Mouse (Mus musculus) inflammation-experienced regulatory T-cells, adult 6 months (primary cell): ENCODE measurements around the gene Pigv. TPM values are rescaled to one million over a fixed set of nuclear protein-coding genes. Genes with fewer than 3 reads are reported as not detected.

Source experiments
- ATAC-seq: one replicate; pipeline ENCODE4 v1.8.0; 2017
- polyA plus RNA-seq, 3 experiments: library from polyadenylated mRNA; unstranded; fragments of 100-300 nt; shearing (Covaris generic); gene quantifications; one replicate each; pipeline ENCODE4 v1.2.1; 2017

The Pigv gene
- polyA plus RNA-seq, 3 experiments from 2014 or later: 10.3 to 13.8 (median 11.3) TPM

DNA sequence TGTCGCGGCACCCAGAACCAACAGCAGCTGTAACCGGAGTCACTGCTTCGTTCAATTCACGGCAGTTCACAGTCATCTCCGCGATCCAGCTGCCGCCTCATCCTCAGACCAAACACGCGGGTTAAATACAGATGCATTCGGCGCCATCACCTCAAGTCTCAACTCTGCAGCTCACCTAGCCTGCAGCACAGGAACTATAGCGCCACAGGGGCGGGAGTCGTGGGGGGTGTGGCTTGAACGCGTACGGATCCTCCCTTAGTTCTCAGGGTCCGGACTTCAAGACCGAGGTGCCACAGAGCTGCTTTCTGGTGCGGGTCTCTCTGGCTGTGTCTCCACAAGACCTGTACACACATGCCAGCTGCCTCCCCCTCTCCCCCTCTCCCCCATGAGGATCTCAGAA is 26.8 kb downstream of the Pigv start:
- ATAC-seq: no peak

DNA sequence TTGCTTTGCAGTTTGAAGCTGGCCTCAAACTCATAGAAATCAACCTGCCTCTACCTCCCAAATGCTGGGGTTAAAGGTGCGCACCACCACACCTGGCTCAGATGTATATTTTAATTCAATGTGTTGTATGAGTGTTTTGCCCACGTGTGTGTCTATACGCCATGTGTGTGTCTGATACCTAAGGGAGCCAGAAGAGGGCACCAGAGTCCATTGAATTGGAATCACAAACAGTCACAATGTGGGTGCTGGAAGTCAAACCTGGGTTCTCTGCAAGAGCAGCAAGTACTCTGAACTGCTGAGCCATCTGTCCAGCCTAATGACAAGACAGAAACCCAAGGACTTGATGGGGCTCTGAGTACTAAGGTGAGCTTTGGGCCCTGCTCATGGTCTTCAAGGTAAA is 27.3 kb downstream of the Pigv start:
- ATAC-seq: no peak

DNA sequence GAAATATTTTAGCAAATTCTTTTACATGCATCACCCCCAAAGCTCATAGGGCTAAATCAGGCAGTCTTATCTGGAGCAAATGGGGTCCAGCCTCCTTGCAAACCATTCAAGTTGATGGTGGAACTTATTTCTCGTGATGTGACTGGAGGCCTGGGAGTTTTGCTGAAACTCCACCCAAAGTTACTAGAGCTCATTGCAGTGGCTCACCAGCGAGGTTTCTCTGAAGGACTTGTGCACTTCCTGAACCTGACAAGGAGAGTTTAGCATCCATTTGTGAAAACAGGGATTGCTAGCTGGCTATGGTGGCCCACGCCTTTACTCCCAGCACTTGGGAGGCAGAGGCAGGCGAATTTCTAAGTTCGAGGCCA is 38.4 kb downstream of the Pigv start:
- ATAC-seq: no peak

DNA sequence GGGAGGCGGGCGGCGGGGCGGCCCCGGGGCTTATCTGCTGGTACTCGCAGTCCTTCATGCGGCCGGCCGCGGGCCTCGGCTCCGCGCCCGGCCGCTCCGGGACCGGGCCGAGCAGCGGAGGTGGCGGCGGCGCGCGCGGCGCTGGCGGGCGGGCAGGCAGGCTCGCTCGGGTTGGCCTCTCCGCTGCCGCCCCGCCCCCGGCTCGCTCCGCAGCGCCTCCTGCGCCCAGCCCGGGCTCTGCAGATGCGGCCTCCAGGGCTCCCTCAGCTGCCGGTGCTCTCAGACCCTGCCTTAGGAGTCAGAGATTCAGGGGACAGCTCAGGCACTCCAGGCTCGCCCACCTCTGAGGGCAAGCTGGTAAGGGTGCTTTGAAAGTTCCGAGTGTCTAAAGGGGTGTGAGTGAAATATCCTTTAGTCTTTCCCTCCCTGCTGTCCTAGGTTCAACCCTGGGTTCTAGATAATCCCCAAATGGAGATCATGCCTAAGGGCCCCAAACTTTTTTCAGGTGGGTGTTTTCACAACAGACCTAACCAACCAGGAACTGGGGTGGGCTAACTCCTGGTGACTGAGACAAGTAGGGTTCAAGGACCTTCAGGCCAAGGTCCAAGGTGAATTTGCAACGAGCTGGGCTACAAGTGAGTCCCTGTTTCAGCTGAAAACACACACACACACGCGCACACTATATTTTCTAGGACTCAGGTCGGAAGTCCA is 39.0 kb downstream of the Pigv start:
- ATAC-seq: peak; percentile 74

DNA sequence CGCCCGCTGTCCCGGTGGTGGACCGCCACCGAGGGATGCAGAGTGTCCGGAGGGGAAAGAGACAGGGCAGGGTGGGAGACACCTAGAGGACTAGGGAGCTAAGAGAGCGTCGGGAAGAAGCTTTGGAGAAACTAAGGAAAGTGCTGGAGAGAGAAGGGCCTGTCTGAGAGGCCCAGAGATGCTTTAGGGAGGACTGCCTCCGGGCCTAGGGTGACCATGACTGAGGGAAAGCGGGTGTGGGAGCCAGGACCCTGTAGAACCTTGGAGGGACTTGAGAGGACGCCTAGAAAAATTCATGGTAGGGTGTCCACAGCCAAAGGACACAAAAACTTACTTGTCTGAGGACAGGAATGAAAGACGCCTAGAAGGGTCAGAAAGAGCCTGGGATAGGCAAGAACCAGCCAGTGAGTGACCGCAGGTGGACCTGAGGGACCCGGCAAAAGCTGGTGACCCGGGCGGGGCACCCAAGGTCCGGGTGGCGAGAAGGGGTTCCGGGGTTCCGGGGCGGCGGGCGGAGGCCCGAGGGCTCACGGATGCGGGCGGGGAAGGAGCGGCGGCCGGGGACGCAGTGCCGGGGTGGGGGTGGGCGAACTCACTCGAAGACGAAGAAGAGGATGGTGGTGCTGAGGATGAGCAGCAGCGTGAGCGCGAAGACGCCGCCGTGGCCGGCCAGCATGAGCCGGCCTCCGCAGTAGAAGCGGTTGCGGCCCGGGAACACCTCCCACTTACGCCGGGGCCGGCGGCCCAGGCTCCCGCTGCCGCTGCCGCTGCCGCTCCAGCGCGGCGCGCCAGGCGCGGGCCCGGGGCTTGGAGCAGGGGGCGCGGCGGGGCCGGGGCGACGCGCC is 39.7 kb downstream of the Pigv start:
- ATAC-seq: peak; percentile 23

DNA sequence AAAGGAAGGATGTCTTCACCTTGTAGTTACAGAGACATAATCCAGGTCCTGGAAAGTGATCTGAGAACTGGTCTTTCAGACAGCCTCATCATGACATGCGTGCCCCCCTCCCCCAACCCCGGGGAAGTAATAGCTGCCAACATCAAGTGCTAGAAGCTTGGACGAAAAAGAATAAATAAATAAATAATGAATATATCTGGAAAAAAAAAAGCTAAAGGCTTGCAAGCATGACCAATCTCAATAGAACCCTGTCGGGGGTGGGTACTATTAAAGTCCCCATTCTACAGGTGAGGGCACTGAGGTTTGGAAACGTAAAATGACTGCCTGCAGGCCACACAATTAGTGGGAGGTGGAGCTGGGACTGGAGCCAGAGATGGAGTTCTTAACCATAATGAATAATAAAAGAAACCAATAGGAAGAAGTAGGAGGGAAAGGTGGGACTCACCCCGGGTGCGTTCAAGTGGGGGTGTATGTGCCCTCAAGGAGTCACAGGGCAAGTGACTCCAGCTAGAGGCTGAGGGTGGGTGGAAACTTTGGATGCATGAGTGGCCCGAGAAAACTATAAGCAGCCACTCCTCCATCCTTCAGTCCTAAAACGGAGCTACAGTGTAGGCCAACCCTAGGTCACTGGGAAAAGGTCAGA is 40.6 kb downstream of the Pigv start:
- no peak for ATAC-seq

DNA sequence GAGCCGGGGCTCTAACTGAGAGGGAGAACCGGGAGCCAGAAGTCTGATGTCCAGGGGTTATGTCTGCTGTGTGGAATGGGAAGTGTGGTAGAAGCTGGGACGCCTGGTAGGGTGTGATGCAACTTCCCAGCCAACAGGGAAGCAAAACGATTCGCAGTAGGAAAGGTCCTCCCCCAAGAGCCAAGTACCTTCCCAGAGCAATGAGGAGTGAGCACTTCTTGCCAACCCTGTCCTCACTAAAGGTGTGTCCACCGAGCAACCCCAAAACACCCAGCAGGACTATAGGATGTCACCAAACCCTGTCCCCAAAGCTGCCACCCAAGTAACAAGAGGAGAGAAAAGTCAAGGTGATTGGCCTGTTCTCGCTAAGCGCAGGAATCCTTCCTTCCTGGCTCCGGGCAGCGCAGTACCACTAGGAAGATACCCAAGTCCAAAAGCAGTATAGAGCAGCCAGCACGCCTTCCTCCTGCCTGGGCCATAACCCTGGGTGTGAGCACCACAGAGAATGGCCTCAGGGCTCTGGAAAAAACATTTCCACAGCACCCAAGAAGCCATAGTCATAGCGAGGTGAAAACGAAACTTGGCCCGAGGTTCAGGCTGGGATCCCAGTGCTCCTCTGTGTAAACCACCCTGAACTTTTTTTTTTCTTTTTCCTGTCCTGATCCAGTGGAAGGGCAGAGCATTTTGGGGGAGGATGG is 41.2 kb downstream of the Pigv start:
- peak; percentile 24 for ATAC-seq

DNA sequence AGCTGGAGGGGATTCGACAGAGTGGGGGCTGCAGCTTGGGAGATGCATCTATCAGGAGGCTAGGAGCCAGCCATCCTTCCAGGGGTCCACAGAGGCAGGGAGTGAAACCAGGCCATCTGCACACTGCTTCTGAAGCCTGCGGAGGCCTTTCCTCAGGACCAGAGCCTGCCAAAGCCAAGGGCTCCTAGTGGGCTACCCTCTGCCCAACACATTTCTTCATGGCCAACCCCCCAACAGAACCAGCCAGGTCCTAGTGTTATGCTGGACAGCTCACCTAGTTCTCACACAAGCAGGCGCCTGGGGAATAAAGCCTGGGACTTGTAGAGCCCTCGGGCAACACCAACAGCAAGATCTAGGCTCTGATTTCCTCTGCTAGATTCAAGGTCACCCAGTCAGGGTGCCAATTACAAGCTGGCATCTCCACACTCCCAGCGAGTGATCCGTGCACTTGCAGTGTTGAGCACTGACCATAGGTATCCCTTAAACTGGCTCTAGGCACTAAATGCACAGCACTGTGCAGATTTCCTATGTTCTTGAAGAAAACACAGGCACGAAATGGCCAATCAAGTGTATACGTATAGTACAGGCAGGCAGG is 42.0 kb downstream of the Pigv start:
- ATAC-seq: no peak

DNA sequence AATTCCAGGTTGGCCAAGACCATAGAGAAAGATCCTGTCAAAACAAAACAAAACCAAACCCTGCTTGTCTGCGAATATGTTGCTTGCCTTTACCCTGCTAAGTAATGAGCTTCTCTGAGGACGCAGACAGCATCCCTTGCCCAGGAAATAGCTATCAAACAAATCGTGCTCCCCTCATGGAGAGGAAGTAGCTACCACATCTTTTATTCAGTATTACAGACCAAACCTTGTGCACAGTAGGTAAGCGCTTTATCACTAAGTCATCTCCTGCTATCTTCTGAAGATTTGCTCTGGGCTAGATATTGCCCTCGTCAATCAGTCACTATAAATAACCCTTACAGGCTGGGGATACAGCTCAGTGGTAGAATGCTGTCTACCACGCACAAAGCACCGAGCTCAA is 43.3 kb downstream of the Pigv start:
- peak; percentile 43 for ATAC-seq

DNA sequence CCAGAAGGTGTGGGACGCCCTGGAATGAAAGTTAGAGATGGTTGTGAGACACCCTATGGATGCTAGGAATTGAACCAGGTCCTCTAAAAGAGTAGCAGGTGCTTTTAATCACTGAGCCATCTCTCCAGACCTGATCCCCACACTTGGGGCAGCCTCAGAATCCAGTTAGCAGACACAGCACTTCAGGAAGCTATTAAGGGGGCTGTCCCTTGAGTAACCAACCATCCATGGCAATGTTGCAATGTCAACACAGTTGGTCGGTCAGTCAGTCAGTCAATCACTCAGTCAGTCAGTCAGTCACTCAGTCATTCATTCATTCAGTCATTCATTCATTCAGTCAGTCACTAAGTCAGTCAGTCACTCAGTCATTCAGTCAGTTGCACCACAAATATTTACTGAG is 43.9 kb downstream of the Pigv start:
- ATAC-seq: no peak

DNA sequence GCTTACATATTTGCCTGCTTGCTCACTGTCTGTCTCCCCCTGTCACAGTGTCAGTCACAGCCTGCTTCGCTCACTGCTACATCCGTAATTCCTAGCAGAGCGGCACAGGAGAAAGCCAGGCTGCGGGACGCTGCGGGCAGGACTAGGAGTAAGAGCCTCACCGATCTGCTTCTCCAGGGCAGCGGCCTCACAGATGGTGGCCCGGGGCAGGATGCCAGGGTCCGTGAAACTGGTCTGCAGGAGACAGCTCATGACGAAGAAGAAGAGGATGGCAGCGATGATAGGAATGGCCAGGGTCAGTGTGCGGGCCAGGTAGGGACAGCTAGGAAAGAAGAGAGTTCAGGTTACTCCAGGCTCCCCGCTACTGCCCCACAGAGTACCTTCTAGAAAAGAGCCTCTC is 45.4 kb downstream of the Pigv start:
- ATAC-seq: no peak

DNA sequence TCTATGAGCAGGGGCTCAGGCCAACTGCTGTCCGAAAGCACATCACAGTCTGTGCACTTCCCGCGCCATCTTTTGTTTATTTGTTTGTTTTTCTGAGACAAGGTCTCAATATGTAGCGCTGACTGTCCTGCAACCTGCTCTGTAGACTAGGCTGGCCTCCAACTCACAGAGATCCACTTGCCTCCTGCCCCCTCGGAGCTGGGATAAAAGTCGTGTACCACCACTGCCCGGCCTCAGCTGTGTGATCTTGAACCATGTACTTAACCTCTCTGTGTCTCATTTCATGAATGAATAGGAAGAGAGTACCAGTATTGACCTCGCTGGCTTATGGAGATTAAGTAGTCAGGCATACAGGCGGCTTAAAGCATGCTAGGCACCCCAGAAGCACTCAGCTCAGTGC is 45.8 kb downstream of the Pigv start:
- ATAC-seq: no peak

DNA sequence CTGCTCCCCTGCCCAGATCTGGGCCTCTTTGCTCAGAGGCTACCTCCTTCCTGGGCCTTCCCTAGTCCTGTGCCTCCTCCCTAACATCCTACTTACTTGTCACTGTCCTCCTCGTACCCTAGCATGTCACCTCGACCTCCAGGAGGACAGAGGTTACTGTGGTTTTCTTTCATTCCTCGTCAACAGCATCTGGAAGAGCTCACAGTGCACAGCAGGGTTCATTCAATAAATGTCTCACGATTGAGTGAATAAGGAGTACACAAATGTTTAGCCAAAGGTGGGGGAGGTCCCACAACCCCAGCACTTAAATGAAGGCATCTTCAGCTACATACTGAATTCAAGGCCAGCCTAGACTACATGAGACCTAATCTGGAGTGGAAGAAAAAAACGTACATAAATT is 46.2 kb downstream of the Pigv start:
- no peak for ATAC-seq

DNA sequence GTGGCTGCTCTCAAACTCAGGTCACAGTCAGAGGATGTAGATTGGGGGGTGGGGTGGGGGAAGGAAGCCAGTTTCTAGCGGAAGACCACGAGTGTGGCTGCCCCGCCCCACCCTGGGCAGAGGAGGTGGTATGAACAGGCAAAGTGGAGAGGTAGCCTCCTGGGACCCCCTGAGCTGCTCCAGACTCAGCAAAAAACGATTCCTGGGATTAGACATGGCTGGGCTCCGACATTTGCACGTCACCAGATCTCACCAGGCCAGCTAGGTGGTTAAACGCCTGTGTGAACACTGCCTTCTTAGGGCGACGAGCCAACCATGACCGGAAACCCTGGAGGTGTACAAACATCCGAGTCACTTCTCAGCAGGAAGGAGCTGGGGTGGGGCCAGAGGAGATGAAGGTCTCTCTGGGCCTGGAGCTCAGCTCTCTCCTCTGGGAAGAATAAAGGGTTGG is 46.8 kb downstream of the Pigv start:
- peak; percentile 63 for ATAC-seq

DNA sequence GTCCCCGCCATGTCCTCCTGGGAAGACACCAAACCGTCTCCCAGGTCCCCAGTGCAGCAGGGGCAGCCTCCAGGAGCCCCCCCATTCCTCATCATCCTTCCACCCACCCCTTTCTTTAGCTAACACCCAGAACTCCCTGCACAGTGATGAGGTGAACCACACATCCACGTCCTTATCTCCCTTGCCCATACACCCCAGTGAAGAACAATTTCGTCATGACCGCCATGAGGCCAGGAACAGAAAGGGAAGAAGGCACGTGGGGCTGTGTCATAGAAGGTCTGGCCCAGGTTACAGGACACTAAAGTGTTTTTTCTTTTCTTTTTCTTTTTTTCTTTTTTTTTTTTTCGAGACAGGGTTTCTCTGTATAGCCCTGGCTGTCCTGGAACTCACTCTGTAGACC is 47.6 kb downstream of the Pigv start:
- no peak for ATAC-seq

DNA sequence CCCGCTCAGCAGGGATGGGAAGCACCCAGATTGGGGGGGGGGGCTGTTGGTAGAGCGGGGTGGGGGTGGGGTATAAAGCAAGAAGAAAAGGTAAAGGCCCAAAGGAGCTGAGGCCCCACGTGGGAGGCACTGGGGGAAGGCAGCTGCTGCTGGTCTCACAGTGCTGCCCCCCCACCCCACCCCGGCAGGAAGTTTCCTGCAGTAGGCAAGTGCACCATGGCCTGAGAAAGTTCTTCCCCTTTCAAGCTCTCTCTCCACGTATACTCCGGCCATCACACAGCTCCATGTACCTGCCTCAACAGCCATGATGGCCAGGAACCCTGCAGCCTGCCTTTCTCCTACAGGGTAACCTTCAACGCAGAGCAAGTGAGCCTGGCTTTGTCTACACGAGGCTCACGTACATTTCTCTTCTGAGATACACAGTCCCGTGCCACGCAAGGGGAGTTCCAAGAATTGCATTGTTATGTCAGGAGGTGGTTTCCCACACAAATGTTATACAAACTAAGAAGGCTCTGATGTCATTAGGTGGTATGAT is 50.2 kb downstream of the Pigv start:
- ATAC-seq: peak; percentile 65

DNA sequence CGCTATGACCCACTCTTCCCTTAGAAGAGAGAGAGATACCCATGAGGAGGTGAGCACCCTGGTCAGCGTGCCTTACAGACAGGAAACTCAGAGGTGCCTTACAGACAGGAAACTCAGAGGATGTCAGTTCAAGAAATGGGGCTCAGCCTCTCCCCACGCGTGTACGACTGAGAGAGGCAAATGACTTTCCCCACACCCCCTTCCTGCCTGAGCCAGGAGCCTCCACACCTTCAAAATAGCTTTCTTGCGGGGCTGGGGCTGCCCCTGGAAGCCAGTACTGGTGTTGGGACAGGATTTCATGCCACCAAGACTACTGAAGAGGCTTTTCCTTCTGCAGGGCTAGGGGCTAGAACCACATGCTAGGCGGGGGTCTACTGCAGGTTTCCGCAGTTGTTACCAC is 51.8 kb downstream of the Pigv start:
- peak; percentile 65 for ATAC-seq

DNA sequence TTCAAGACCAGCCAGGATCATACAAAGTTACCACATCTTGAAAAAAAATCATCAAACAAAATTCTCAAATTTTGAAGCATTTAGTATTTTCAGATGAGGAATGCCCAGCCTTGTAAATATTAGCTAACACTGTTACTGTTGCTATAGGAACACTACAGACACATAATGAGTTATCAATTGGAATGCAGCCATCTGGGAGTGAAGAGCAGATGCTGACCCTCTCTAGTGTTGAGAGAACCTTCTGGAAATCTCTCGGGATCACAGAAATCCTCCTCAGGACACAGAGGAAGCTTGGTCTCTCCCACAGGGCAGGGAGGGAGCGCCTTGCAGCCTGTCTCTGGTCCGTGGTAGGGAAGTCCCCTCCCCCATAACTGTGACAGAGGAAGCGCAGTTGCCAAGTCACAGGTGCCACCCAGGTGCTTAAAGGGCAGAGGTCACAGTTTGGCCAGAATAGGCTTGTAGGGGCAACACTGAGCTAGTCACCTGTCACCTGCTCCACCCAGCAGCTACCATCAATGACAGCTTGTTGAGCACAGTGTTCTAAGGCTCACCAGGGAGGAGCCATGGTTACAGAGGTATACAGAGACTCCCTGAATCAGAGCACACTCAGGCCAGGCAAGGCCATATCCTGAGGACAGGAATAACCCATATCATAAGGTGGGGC is 52.8 kb downstream of the Pigv start:
- no peak for ATAC-seq

DNA sequence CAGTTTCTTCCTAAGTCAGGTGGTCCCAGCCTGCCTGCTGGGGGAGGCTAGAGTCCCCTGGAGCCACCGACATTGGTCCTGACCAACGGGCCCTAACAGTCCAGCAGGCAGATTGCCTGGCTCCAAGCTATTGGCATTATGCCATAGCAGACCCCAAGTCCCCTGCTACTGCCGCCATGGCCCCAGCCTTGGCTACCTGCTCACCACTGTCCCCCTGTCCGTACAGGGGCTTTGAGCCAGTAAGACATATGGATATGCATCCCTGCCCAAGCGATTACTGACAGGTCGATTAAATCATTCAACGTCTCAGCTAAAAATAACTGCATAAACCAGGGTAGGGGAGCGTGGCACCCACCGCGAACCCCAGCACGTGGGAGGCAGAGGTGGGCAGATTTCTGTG is 54.5 kb downstream of the Pigv start:
- ATAC-seq: no peak

DNA sequence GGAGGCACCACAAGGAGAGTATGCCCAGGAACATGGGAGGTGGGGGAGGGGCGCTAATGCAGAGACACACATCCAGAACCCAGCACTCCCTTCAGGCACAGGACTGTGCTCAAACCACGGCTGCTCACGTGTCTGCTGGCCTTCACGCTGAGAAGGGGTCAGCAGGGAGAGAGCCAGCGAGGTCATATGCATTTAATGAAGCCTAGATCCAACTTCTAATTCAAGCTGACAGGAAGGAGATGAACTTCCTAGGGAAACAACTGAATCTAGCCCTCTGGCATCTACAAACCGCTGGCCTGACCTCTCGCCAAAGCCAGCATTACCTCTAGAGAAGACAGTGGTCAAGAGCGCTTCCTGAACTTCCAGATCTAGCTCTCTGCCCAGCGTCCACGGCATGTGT is 57.0 kb downstream of the Pigv start:
- ATAC-seq: no peak

DNA sequence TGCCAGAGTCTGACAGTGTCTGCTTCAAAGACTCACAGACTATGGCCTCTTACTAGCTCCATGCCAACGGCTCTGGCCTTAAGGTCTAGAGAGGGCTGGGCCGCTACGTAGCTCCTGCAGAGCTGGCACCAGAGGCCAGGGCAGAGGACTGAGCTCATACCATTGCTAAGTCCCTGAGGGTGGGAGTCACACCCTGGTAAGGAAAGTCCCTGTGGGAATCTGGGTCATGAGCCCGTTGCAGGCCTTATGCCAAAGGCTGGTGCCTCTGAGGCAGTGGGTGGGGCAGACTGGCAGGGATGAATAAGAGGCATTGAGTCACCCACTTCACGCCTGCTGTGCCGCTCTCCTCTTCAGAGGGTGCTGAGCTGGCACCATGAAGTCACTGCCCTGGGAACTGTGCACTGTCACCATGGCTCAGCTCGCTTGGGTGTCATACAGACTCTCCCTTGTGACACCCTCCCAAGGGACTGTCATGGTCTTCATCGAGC is 58.1 kb downstream of the Pigv start:
- no peak for ATAC-seq

DNA sequence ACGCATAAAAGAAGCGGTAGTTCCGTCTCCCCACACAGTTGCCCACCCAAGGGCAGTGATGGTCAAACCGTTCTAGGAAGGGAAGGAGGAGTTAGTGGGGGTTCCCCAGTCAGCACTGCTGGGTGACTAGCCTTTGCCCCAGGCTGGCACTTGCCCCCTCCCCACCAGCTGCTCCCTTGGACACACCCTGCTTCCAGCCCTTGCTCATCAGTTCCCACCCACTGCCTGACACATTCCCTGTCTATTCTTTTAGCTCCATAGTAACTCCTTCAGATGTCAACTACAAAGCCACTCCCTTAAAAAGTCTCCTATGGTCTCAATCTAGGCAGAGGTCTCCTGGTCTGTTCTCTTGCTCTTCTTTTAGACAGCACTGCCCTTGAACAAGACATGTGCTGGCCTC is 58.6 kb downstream of the Pigv start:
- ATAC-seq: no peak
